Mouse (Mus musculus) lung, embryonic 16.5 days (tissue): ENCODE results near the gene Pygm. TPM values are rescaled to one million over a fixed set of nuclear protein-coding genes. Genes with fewer than 3 reads are reported as not detected.
A peak's percentile ranks its signal among the peaks of the same experiment; 100 is the strongest.

ENCODE experiments used
- ATAC-seq: fragments of 200-750 bp; cut with Nextera tagmentation; 2 replicates; pipeline ENCODE4 v1.8.0; 2017; ENCODE audit warnings: low read depth, mild to moderate bottlenecking, moderate library complexity
- H3K27ac ChIP-seq: fragments of 300-500 bp; sonication (generic); 2 replicates; pipeline ENCODE4 v1.5.1; 2014; ENCODE audit warnings: mild to moderate bottlenecking, control low read depth, low read length
- H3K27me3 ChIP-seq: fragments of 300-500 bp; sonication (generic); 2 replicates; pipeline ENCODE4 v1.6.1; 2014; ENCODE audit warnings: low read depth, low read length, mixed read lengths; ENCODE audit not compliant: control insufficient read depth, insufficient read depth
- H3K36me3 ChIP-seq: fragments of 300-500 bp; sonication (generic); 2 replicates; pipeline ENCODE4 v1.6.1; 2014; ENCODE audit warnings: low read length; ENCODE audit not compliant: control insufficient read depth, insufficient read depth
- H3K4me1 ChIP-seq: fragments of 300-500 bp; sonication (generic); replicated peaks from 2 replicates; pipeline ENCODE4 v1.6.1; 2014; ENCODE audit warnings: low read length, mixed read lengths; ENCODE audit not compliant: control insufficient read depth, insufficient read depth
- H3K4me2 ChIP-seq: fragments of 300-500 bp; sonication (generic); 2 replicates; pipeline ENCODE4 v1.6.1; 2014; ENCODE audit warnings: low read depth, low read length, control low read depth
- H3K4me3 ChIP-seq: fragments of 300-500 bp; sonication (generic); 2 replicates; pipeline ENCODE4 v1.5.1; 2014; ENCODE audit warnings: mild to moderate bottlenecking, low read length, control low read depth
- H3K9ac ChIP-seq: fragments of 300-500 bp; sonication (generic); 2 replicates; pipeline ENCODE4 v1.6.1; 2014; ENCODE audit warnings: low read length, control low read depth
- H3K9me3 ChIP-seq: fragments of 300-500 bp; sonication (generic); 2 replicates; pipeline ENCODE4 v1.6.1; 2016; ENCODE audit warnings: low read length; ENCODE audit not compliant: control insufficient read depth
- WGBS: fragments of 180-500 bp; shearing (Covaris S2); extraction: QIAGEN DNeasy Blood & Tissue Kit; methylation state at CpG from one replicate; pipeline ENCODE4 v1.1.7; 2014; 5-methylcytosine and 5-hydroxymethylcytosine counted together
- polyA plus RNA-seq: library from polyadenylated mRNA; unstranded; fragments of >200 nt; fragmentation: Nextera tagmentation; extraction: Ambion mirVana; gene quantifications from 2 replicates; pipeline ENCODE4 v1.2.1, GENCODE M21; 2015

Pygm gene
- polyA plus RNA-seq, 1 experiment from 2014 or later = 28.6 TPM

DNA sequence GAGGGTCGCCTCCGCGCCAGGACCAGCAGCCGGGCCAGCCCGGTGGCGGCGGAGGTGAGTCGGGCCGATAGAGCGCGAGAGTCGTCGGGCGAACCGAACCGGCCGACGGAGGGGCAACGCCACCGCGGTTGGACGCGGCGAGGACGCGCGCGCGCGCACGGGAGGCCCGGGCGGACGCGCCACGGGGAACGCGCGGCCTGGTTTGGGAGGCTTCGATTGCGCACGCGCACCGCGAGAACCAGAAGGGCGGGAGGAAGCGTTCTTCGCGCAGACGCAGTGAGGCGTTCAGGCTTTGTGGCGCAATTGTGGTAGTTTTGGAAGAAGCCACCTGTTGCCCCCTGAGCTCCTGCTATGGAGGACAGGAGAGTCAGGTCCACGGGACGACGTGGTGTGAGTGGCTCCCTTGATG, 19.9 kb upstream of the Pygm start:
- peak overlapping the region; percentile 99 for H3K9ac ChIP-seq
- H3K36me3 ChIP-seq = peaks cover 24% of the 10 kb centered on the region
- H3K4me2 ChIP-seq = peak overlapping the region; percentile 95
- peak overlapping the region; percentile 99 for H3K27ac ChIP-seq
- peak; percentile 13; the same call in 1 of the 2 replicates for ATAC-seq
- H3K4me3 ChIP-seq = peak overlapping the region; percentile 99
- no peaks in the 10 kb centered on the region for H3K27me3 ChIP-seq
- no peaks in the 10 kb centered on the region for H3K9me3 ChIP-seq
- under 1% methylated on average over 55 of the region's 55 CpGs for WGBS
- H3K4me1 ChIP-seq = peaks cover 16% of the 10 kb centered on the region

GRCm38 (mm10) chr19:6364842-6365241, 19.4 kb upstream of the Pygm start:
- Histone ChIP-seq H3K27ac (peak overlapping the region; percentile 99; the same call in 1 of the 2 replicates), H3K36me3 (peaks cover 28% of the 10 kb centered on the region), H3K4me2 (peak overlapping the region; percentile 95), H3K27me3 (no peaks in the 10 kb centered on the region), H3K9me3 (no peaks in the 10 kb centered on the region), H3K4me3 (peak overlapping the region; percentile 99), H3K9ac (peak overlapping the region; percentile 99), H3K4me1 (peaks cover 16% of the 10 kb centered on the region)
- WGBS = 0% methylated on average over 2 of the region's 2 CpGs
- ATAC-seq = no peak

DNA sequence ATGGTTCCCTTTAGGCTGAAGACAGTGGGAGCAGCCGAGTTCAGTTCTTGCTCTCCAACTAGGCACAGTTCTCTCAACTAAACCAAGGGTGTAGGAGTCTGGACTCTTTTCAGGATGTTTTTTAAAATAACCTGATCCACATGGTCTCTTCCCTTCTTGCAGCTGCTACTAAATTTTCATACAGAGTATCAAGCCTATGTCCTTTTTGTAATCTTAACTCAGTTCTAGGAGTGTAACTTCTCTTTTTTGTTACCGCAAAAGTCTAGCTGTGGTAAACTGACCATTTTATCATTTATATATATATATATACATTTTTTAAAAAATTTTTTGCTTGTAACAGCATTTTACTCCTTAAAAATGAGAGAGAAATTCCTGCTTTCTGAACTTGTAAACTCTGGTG, 14.0 kb upstream of the Pygm start:
- ATAC-seq = no peak
- 79% methylated on average over 2 of the region's 2 CpGs for WGBS

DNA sequence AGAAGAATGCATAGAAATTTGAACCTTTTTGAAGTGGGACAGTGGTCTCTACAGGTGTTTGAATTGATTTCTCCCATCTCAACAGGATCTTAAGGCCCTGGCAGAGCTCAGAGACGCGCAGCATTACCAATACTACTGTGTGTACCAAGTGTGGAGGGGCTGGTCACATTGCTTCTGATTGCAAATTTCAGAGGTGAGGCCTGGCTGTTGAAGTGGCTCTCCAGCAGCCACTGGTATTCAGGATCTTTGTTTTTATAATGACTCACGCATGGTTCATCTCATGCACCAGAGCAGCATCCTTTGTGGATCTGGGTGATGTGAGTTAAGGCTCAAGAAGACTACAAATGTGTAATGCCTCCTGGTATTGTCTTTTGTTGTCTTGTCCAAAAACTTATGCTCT, 11.8 kb upstream of the Pygm start:
- Histone ChIP-seq H3K4me2 (no peak overlapping the region), H3K27ac (no peak overlapping the region), H3K4me1 (no peaks in the 10 kb centered on the region), H3K27me3 (no peaks in the 10 kb centered on the region), H3K36me3 (peaks cover 66% of the 10 kb centered on the region), H3K9me3 (no peaks in the 10 kb centered on the region), H3K9ac (no peak overlapping the region), H3K4me3 (no peak overlapping the region)
- no peak for ATAC-seq
- WGBS = 73% methylated on average over 3 of the region's 3 CpGs

More for the DNA sequence above, 14.0 kb upstream of the Pygm start:
- H3K9me3 ChIP-seq = no peaks in the 10 kb centered on the region
- H3K4me2 ChIP-seq = no peak overlapping the region
- peaks cover 62% of the 10 kb centered on the region for H3K36me3 ChIP-seq
- H3K4me3 ChIP-seq = no peak overlapping the region
- H3K4me1 ChIP-seq = peaks cover 5% of the 10 kb centered on the region
- H3K27me3 ChIP-seq = no peaks in the 10 kb centered on the region
- no peak overlapping the region for H3K9ac ChIP-seq
- H3K27ac ChIP-seq = no peak overlapping the region

DNA sequence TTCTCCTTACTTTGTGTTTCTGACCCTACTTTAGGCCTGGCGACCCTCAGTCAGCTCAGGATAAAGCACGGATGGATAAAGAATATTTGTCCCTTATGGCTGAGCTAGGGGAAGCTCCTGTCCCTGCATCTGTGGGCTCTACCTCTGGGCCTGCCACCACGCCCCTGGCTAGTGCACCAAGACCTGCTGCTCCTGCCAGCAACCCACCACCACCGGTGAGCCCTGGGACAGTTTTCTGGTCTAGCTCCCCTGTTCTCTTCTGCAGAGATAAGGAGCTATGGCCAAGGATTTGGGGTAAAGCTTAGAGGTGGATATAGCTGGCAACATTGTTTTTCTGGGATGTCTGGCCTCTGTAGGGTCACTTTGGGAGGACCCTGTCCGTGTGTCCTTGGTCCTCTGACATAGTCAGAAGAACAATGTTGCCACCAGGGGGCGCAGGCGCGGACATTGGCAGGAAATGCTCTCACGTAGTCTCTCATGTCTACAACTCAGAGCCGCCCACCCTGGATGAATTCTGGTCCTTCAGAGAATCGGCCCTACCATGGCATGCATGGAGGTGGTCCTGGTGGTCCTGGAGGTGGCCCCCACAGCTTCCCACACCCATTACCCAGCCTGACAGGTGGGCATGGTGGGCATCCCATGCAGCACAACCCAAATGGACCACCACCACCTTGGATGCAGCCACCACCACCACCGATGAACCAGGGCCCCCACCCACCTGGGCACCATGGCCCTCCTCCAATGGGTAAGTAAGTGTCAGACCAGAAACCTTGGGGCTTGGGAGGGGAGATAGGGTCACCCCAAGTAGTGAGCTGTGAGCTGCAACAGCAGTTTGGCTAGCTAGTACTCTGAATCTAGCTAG, 10.4 kb upstream of the Pygm start:
- no peak overlapping the region for H3K4me2 ChIP-seq
- no peaks in the 10 kb centered on the region for H3K27me3 ChIP-seq
- H3K27ac ChIP-seq = no peak overlapping the region
- H3K9ac ChIP-seq = no peak overlapping the region
- peaks cover 75% of the 10 kb centered on the region for H3K36me3 ChIP-seq
- peak; percentile 32; the same call in 1 of the 2 replicates for ATAC-seq
- H3K4me3 ChIP-seq = no peak overlapping the region
- no peaks in the 10 kb centered on the region for H3K4me1 ChIP-seq
- WGBS = 61% methylated on average over 12 of the region's 12 CpGs
- H3K9me3 ChIP-seq = no peaks in the 10 kb centered on the region

GRCm38 (mm10) chr19:6374571-6374970, 9.6 kb upstream of the Pygm start:
- 97% methylated on average over 10 of the region's 10 CpGs for WGBS
- Histone ChIP-seq H3K4me2 (no peak overlapping the region), H3K4me3 (no peak overlapping the region), H3K9ac (no peak overlapping the region), H3K36me3 (peaks cover 76% of the 10 kb centered on the region), H3K4me1 (no peaks in the 10 kb centered on the region), H3K27ac (no peak overlapping the region), H3K27me3 (no peaks in the 10 kb centered on the region), H3K9me3 (no peaks in the 10 kb centered on the region)
- no peak for ATAC-seq

GRCm38 (mm10) chr19:6375423-6376254, 8.6 kb upstream of the Pygm start:
- no peaks in the 10 kb centered on the region for H3K4me1 ChIP-seq
- peaks cover 73% of the 10 kb centered on the region for H3K36me3 ChIP-seq
- H3K9me3 ChIP-seq = no peaks in the 10 kb centered on the region
- H3K27me3 ChIP-seq = no peaks in the 10 kb centered on the region
- H3K4me2 ChIP-seq = no peak overlapping the region
- H3K9ac ChIP-seq = no peak overlapping the region
- WGBS = 89% methylated on average over 41 of the region's 42 CpGs
- no peak overlapping the region for H3K4me3 ChIP-seq
- H3K27ac ChIP-seq = no peak overlapping the region
- ATAC-seq = no peak

DNA sequence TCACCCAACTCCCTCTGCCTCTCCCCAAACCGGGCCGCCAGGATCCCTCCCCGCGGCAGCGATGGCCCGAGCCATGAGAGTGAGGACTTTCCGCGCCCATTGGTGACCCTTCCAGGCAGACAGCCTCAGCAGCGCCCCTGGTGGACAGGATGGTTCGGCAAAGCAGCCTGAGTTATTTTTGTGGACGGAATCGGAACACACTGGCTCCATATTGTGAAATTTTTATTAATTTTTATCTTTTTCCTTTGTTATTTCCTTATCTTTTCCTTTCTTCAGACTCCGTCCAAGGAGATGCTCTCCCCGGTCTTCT, 8.0 kb upstream of the Pygm start:
- H3K9ac ChIP-seq = no peak overlapping the region

GRCm38 (mm10) chr19:6376643-6377042, 7.6 kb upstream of the Pygm start:
- no peak overlapping the region for H3K4me3 ChIP-seq
- peaks cover 66% of the 10 kb centered on the region for H3K36me3 ChIP-seq
- ATAC-seq = no peak
- no peak overlapping the region for H3K4me2 ChIP-seq
- 61% methylated on average over 2 of the region's 2 CpGs for WGBS
- H3K9me3 ChIP-seq = no peaks in the 10 kb centered on the region
- H3K9ac ChIP-seq = no peak overlapping the region
- H3K4me1 ChIP-seq = no peaks in the 10 kb centered on the region
- H3K27me3 ChIP-seq = no peaks in the 10 kb centered on the region
- H3K27ac ChIP-seq = no peak overlapping the region

More for the DNA sequence above, 8.0 kb upstream of the Pygm start:
- Histone ChIP-seq H3K36me3 (peaks cover 69% of the 10 kb centered on the region), H3K27ac (no peak overlapping the region), H3K4me1 (no peaks in the 10 kb centered on the region), H3K27me3 (no peaks in the 10 kb centered on the region), H3K4me3 (no peak overlapping the region), H3K4me2 (no peak overlapping the region), H3K9me3 (no peaks in the 10 kb centered on the region)
- 67% methylated on average over 14 of the region's 14 CpGs for WGBS
- no peak for ATAC-seq
